15 mouse cellular contexts compared by ENCODE assay signal in the genomic region with DNA sequence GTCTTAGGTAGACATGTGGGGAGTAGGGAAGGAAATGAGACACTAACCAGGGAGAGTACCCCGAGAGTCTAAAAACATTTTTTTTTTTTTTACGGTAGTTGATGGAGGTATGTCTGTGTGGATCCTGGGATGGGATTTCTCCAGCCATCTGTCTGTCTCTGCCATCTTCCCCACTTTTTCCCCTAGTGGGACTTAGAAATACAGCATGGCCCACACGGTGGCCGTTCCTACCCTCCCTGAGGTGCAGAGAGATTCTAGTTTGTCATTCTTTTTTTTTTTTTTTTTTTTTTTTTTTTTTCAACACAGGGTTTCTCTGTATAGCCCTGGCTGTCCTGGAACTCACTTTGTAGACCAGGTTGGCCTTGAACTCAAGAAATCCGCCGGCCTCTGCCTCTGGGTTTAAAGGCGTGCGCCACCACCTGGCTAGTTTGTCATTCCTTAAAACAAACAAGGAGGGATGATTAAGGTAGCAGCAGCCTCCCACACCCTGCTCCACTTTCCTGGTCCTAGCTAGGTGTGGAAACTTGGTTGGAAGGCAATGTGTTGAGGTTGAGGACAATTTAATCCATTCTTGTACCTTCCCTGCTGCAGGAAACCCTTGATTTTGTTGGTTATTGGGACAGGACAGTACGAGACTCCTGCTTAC. TPM values are rescaled to one million over a fixed set of nuclear protein-coding genes. Genes with fewer than 3 reads are reported as not detected.
DNase-seq lines count a peak whose midpoint lies in the region; ATAC-seq and TF ChIP-seq lines count a peak whose summit lies in the region.
"Had no signal": no experiment of that assay in that cellular context is flagged by ENCODE, and none has a peak within 500 bp of the region (broad histone marks: within the 10 kb centered on the region; RNA-seq: fewer than 3 reads in every experiment).

No protein-coding gene starts in this region.

- peak overlapping the region; percentile 68 for H3K4me2 ChIP-seq in heart, embryonic 13.5 days
- H3K4me2 ChIP-seq in CH12.LX (ENCODE audit: insufficient read depth, low read depth, poor library complexity, severe bottlenecking) = peak overlapping the region; percentile 90; the same call in 1 of the 2 replicates
- peak overlapping the region; percentile 78 for H3K4me2 ChIP-seq in liver, embryonic 15.5 days
- H3K4me2 ChIP-seq: midbrain, embryonic 12.5 days had no signal

- peaks cover 26% of the 10 kb centered on the region for H3K4me1 ChIP-seq in heart, embryonic 13.5 days
- H3K4me1 ChIP-seq in CH12.LX (ENCODE audit: control insufficient read depth in 1 of 2, insufficient read depth in 2 of 2) = peaks cover 0 to 30% of the 10 kb centered on the region in 2 experiments; a peak in 3 of 4 replicates
- peaks cover 61% of the 10 kb centered on the region for H3K4me1 ChIP-seq in liver, embryonic 15.5 days (replicated peaks)

- peaks cover 24% of the 10 kb centered on the region for H3K36me3 ChIP-seq in heart, embryonic 13.5 days
- H3K36me3 ChIP-seq in CH12.LX (replicated peaks in 1 of 2; ENCODE audit: control insufficient read depth in 1 of 2, insufficient read depth in 1 of 2, low read length in 1 of 2) = peaks cover 17 to 42% of the 10 kb centered on the region in 2 experiments
- H3K36me3 ChIP-seq in liver, embryonic 15.5 days (replicated peaks) = peaks cover 37% of the 10 kb centered on the region

- no peak for TF ChIP-seq CTCF in CH12.LX (conservative IDR thresholded peaks at IDR 0.05 in 1 of 2, IDR thresholded peaks at IDR 0.05 in 1 of 2; ENCODE audit: low read depth in 2 of 2, low read length in 2 of 2)

- WGBS in heart, embryonic 13.5 days = 75% methylated on average over 9 of the region's 9 CpGs
- WGBS in liver, embryonic 15.5 days (ENCODE audit: insufficient replicate concordance) = 67% methylated on average over 9 of the region's 9 CpGs

- intact Hi-C loops in heart, postnatal 36 days (cut with DNase I) = no loop called here

- no peak for TF ChIP-seq EP300 in CH12.LX (IDR thresholded peaks at IDR 0.05; ENCODE audit: low read length)

- H3K4me3 ChIP-seq in heart, embryonic 13.5 days = peak overlapping the region; percentile 57
- H3K4me3 ChIP-seq in CH12.LX (replicated peaks in 1 of 3; ENCODE audit: low read depth in 2 of 3, low read length in 2 of 3, poor library complexity in 1 of 3) = peak overlapping the region; percentile 64 to 85 (median 83)
- peak overlapping the region; percentile 62 for H3K4me3 ChIP-seq in liver, embryonic 15.5 days (replicated peaks)
- H3K4me3 ChIP-seq: midbrain, embryonic 12.5 days; neural tube, embryonic 12.5 days had no signal

- TF ChIP-seq RAD21 in CH12.LX (IDR thresholded peaks at IDR 0.05; ENCODE audit: low read depth, low read length) = no peak

- ATAC-seq in heart, embryonic 13.5 days (ENCODE audit: extremely low read depth, insufficient number of reproducible peaks, low FRiP score, low TSS enrichment) = no peak
- ATAC-seq in liver, embryonic 15.5 days (ENCODE audit: insufficient read depth) = no peak
- ATAC-seq: activated CD4-positive, CD25-positive, alpha-beta regulatory T cell, adult 4 months; CD4-positive, CD25-positive, alpha-beta regulatory T cell, adult 4 months had no signal

- H3K9me3 ChIP-seq in heart, embryonic 13.5 days = no peaks in the 10 kb centered on the region
- no peaks in the 10 kb centered on the region for H3K9me3 ChIP-seq in CH12.LX (replicated peaks; ENCODE audit: low read length)
- H3K9me3 ChIP-seq in liver, embryonic 15.5 days (replicated peaks) = no peaks in the 10 kb centered on the region
- H3K9me3 ChIP-seq: midbrain, embryonic 12.5 days; neural tube, embryonic 12.5 days had no signal

- DNase-seq in heart, postnatal 36 days = no peak
- no peak for DNase-seq in CH12.LX (ENCODE audit: extremely low read depth)
- peak; percentile 64 for DNase-seq in ZHBTc4 (ENCODE audit: low read depth, low spot score)
- DNase-seq in frontal cortex, postnatal 14 days (ENCODE audit: low spot score in 2 of 2) = no peak
- no peak for DNase-seq in cerebellum, postnatal 4 days (ENCODE audit: low spot score in 2 of 2)
- no peak for DNase-seq in thymus, postnatal 0 days (ENCODE audit: low spot score)
- DNase-seq: cerebellum, postnatal 14 days had no signal

- peak overlapping the region; percentile 64 for H3K27ac ChIP-seq in heart, embryonic 13.5 days (replicated peaks)
- H3K27ac ChIP-seq in CH12.LX (ENCODE audit: insufficient read depth, low read depth) = 0 out of 2 replicates have a peak overlapping the region, but pooled peaks have one; percentile 3
- H3K27ac ChIP-seq in liver, embryonic 15.5 days (replicated peaks) = peak overlapping the region; percentile 91
- H3K27ac ChIP-seq: midbrain, embryonic 12.5 days; neural tube, embryonic 12.5 days had no signal

- H3K27me3 ChIP-seq in heart, embryonic 13.5 days (replicated peaks) = no peaks in the 10 kb centered on the region
- H3K27me3 ChIP-seq in CH12.LX (replicated peaks) = no peaks in the 10 kb centered on the region
- H3K27me3 ChIP-seq in liver, embryonic 15.5 days = no peaks in the 10 kb centered on the region
- H3K27me3 ChIP-seq: midbrain, embryonic 12.5 days; neural tube, embryonic 12.5 days had no signal

- TF ChIP-seq POLR2A in CH12.LX (IDR thresholded peaks at IDR 0.05; ENCODE audit: low read depth, low read length) = no peak

- in situ Hi-C loops in CH12.LX (cut with MboI; ENCODE audit: low pct_ligation_motif_present, low pct_unique_long_range_greater_than_20kb, low sequenced_read_pairs) = no loop called here

- peak overlapping the region; percentile 79 for H3K9ac ChIP-seq in heart, embryonic 13.5 days
- peak overlapping the region; percentile 20; the same call in 1 of the 2 replicates for H3K9ac ChIP-seq in CH12.LX (ENCODE audit: insufficient read depth, low read depth)
- peak overlapping the region; percentile 58 for H3K9ac ChIP-seq in liver, embryonic 15.5 days
- H3K9ac ChIP-seq: midbrain, embryonic 12.5 days; neural tube, embryonic 12.5 days had no signal

- dilution Hi-C loops in CH12.LX (cut with MboI; ENCODE audit: extremely low pct_ligation_motif_present, extremely low pct_unique_long_range_greater_than_20kb, low sequenced_read_pairs) = no loop called here

- peaks cover 28% of the 10 kb centered on the region for H3K79me2 ChIP-seq in CH12.LX (replicated peaks; ENCODE audit: control insufficient read depth, extremely low read depth, insufficient read depth, poor library complexity, severe bottlenecking)

TF ChIP-seq in CH12.LX, 34 proteins besides CTCF, POLR2A, EP300 and RAD21:
- TF ChIP-seq MEF2A (IDR thresholded peaks at IDR 0.05; ENCODE audit: borderline replicate concordance, low read depth, low read length) (no peak), ZNF384 (IDR thresholded peaks at IDR 0.05; ENCODE audit: low read depth, low read length) (peak; percentile 83)

RNA-seq across cellular contexts. Expression of a gene that starts 2.7 kb away (rescaled TPM):
- 93.9 and 102 TPM in 2 replicates for polyA plus RNA-seq in heart, embryonic 13.5 days (2015; fragmentation: Nextera tagmentation; extraction: Ambion mirVana)
- 10 to 100 TPM; 19.4 to 26.1 TPM for total RNA-seq in heart, postnatal 36 days (2021)
- total RNA-seq in CH12.LX (2012; rRNA removed) (34.5 and 36.4 TPM in 2 replicates), CH12.LX (2014; rRNA removed) (26.1 and 32.2 TPM in 2 replicates)
- polyA plus RNA-seq in CH12.LX (2012; ENCODE audit: insufficient read length, low read depth) = 94.8 and 131 TPM in 2 replicates
- 106 and 115 TPM in 2 replicates for polyA plus RNA-seq in liver, embryonic 15.5 days (2015; fragmentation: Nextera tagmentation; extraction: Ambion mirVana)
- polyA plus RNA-seq in thymus, postnatal 0 days (2015; fragmentation: Nextera tagmentation; extraction: Ambion mirVana) = 88.9 and 90.3 TPM in 2 replicates

RNA-seq across cellular contexts. Expression of a gene that starts 8.8 kb away (rescaled TPM):
- polyA plus RNA-seq in heart, embryonic 13.5 days (2015; fragmentation: Nextera tagmentation; extraction: Ambion mirVana) = 141 and 142 TPM in 2 replicates
- total RNA-seq in heart, postnatal 36 days (2021) = 100 to 1,000 TPM; 482 to 500 TPM
- total RNA-seq in CH12.LX (2012; rRNA removed) = 263 and 281 TPM in 2 replicates
- total RNA-seq in CH12.LX (2014; rRNA removed) = 308 and 379 TPM in 2 replicates
- polyA plus RNA-seq in CH12.LX (2012; ENCODE audit: insufficient read length, low read depth) = 1,350 and 1,545 TPM in 2 replicates
- polyA plus RNA-seq in liver, embryonic 15.5 days (2015; fragmentation: Nextera tagmentation; extraction: Ambion mirVana) = 64.1 and 73.9 TPM in 2 replicates
- polyA plus RNA-seq in thymus, postnatal 0 days (2015; fragmentation: Nextera tagmentation; extraction: Ambion mirVana) = 263 and 265 TPM in 2 replicates

RNA-seq across cellular contexts. Expression of a gene that starts 16.4 kb away (rescaled TPM):
- polyA plus RNA-seq in heart, embryonic 13.5 days (2015; fragmentation: Nextera tagmentation; extraction: Ambion mirVana) = 0.82 and 1.4 TPM in 2 replicates
- under 1 TPM; 0.16 to 0.78 TPM for total RNA-seq in heart, postnatal 36 days (2021)
- total RNA-seq in CH12.LX (2012; rRNA removed) = not detected in 2 replicates
- not detected in 2 replicates for total RNA-seq in CH12.LX (2014; rRNA removed)
- not detected in 2 replicates for polyA plus RNA-seq in CH12.LX (2012; ENCODE audit: insufficient read length, low read depth)
- 0.08 and 0.10 TPM in 2 replicates for polyA plus RNA-seq in liver, embryonic 15.5 days (2015; fragmentation: Nextera tagmentation; extraction: Ambion mirVana)
- 1.8 and 2.1 TPM in 2 replicates for polyA plus RNA-seq in thymus, postnatal 0 days (2015; fragmentation: Nextera tagmentation; extraction: Ambion mirVana)
- polyA plus RNA-seq: activated CD4-positive, CD25-positive, alpha-beta regulatory T cell, adult 4 months; midbrain, embryonic 12.5 days had no signal

RNA-seq across cellular contexts. Expression of a gene that starts 42.0 kb away (rescaled TPM):
- polyA plus RNA-seq in heart, embryonic 13.5 days (2015; fragmentation: Nextera tagmentation; extraction: Ambion mirVana) = 4.2 TPM in 1 of 2 replicates, not detected in the other
- total RNA-seq in heart, postnatal 36 days (2021) = not detected
- total RNA-seq in CH12.LX (2012; rRNA removed) = not detected in 2 replicates
- total RNA-seq in CH12.LX (2014; rRNA removed) = not detected in 2 replicates
- polyA plus RNA-seq in CH12.LX (2012; ENCODE audit: insufficient read length, low read depth) = not detected in 2 replicates
- not detected in 2 replicates for polyA plus RNA-seq in liver, embryonic 15.5 days (2015; fragmentation: Nextera tagmentation; extraction: Ambion mirVana)
- 2.0 TPM in 1 of 2 replicates, not detected in the other for polyA plus RNA-seq in thymus, postnatal 0 days (2015; fragmentation: Nextera tagmentation; extraction: Ambion mirVana)
- total RNA-seq: left cerebral cortex, postnatal 14 days had no signal
- polyA plus RNA-seq: activated CD4-positive, CD25-positive, alpha-beta regulatory T cell, adult 4 months; CD4-positive, CD25-positive, alpha-beta regulatory T cell, adult 4 months; lung, embryonic 16.5 days; neural tube, embryonic 12.5 days had no signal

RNA-seq across cellular contexts. Expression of a gene that starts 55.3 kb away (rescaled TPM):
- polyA plus RNA-seq in heart, embryonic 13.5 days (2015; fragmentation: Nextera tagmentation; extraction: Ambion mirVana) = 10.8 and 11.6 TPM in 2 replicates
- 1 to 10 TPM; 3.5 to 3.6 TPM for total RNA-seq in heart, postnatal 36 days (2021)
- total RNA-seq in CH12.LX (2012; rRNA removed) (2.8 and 3.0 TPM in 2 replicates), CH12.LX (2014; rRNA removed) (1.4 and 1.5 TPM in 2 replicates)
- 2.3 and 3.0 TPM in 2 replicates for polyA plus RNA-seq in CH12.LX (2012; ENCODE audit: insufficient read length, low read depth)
- 1.5 TPM in 2 replicates for polyA plus RNA-seq in liver, embryonic 15.5 days (2015; fragmentation: Nextera tagmentation; extraction: Ambion mirVana)
- 4.1 and 4.2 TPM in 2 replicates for polyA plus RNA-seq in thymus, postnatal 0 days (2015; fragmentation: Nextera tagmentation; extraction: Ambion mirVana)

Comparison
In these comparisons a context has a peak if more than half of its experiments do, and no peak if none do; other contexts are left out.
1. H3K27ac ChIP-seq: peak in every context shown above with its lines; median percentile 91 in liver, embryonic 15.5 days; 64 in heart, embryonic 13.5 days; 3 in CH12.LX.
2. H3K9ac ChIP-seq: peak in every context shown above with its lines; median percentile 79 in heart, embryonic 13.5 days; 58 in liver, embryonic 15.5 days; 20 in CH12.LX.